Mouse (Mus musculus): ENCODE measurements around the gene Bcl7c. TPM values are rescaled to one million over a fixed set of nuclear protein-coding genes. Genes with fewer than 3 reads are reported as not detected.

Bcl7c gene
- total and polyA plus RNA-seq, 2 experiments from 2014 or later = 49.2 to 131 TPM

DNA sequence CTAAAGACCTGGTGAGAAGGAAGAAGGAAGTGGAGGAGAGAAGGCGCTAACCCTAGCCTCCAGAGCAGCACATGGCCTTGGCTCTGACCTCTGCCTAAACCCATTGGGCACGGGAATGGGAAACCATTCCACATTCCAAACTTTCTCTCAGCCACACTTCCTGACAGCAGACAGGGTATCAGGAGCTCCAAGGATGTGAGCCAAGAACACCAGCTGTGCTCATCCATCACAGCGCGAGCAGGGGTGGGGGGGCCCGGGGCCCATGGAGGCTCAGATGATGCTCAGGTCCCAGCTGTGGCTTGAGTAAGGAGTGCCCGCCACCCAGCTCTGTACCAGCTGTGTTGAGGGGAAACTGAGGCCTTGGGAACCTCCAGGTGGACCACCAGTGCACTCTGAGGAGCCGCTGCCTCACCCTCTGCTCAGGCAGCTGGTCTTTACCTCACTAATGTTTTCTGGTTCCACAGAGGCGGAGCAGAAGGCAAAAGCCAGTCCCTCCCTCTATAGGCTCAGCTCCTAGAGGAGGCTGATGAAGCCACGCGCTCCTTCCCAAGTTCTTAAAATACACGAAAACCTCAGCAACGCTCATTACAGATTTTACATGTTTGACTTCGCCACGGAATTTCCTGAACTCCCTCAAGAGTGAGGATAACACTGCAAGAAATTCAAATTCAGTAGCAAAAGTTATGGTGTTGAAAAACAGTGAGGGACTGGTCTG lies 23.3 kb downstream of the Bcl7c start:
- Histone ChIP-seq H3K27me3 (ENCODE audit: insufficient read depth, low read length) (no peaks in the 10 kb centered on the region), H3K4me2 (ENCODE audit: low read depth, low read length, poor library complexity, severe bottlenecking) (no peak overlapping the region), H3K36me3 (ENCODE audit: insufficient read depth, low read length) (peaks cover 23% of the 10 kb centered on the region; the same call in 1 of the 2 replicates), H3K27ac (ENCODE audit: low read depth, low read length) (no peak overlapping the region), H3K4me1 (ENCODE audit: insufficient read depth, low read length) (no peaks in the 10 kb centered on the region), H3K4me3 (ENCODE audit: low read depth, low read length) (no peak overlapping the region), H3K9me3 (ENCODE audit: low read length) (no peaks in the 10 kb centered on the region), H3K9ac (replicated peaks; ENCODE audit: low read length, poor library complexity, severe bottlenecking) (no peak overlapping the region)
- WGBS = 73% methylated on average over 14 of the region's 14 CpGs
- no peak for TF ChIP-seq CTCF (IDR thresholded peaks at IDR 0.05)
- no peak for DNase-seq (ENCODE audit: low spot score)
- ATAC-seq (ENCODE audit: low FRiP score) = no peak

DNA sequence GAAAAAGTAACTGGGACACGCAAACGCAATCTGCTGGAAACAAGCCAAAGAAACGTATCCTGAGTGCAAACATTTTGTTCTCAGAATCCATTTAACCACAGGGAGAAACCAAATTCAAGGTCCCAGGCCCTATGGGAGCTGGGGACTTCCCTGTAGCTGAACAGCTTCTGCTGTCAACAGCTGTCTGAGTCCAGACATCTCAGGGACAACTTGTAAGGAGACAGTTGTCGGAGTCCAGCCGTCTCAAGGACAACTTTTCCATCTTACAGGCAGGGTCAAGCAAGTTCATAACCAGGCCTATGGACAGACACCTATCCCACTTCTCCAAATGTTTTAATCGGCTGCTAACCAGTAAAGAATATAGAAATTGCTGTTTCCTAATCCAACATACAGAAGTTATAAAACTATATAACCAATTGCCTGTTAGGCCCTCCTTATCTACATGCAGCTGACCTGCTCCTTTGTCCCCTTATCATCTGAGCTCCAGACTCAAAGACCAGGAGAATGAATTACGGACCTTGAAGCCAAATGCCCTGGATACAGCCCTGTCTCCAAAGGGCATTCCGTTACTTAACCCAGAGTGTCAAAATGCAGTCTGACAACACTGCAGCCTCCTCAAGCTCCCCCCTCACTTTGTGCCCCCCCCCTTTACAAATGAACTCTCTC lies 26.7 kb downstream of the Bcl7c start:
- H3K9ac ChIP-seq (replicated peaks; ENCODE audit: low read length, poor library complexity, severe bottlenecking) = no peak overlapping the region
- DNase-seq (ENCODE audit: low spot score) = no peak
- WGBS = 87% methylated on average over 8 of the region's 8 CpGs
- no peak for ATAC-seq (ENCODE audit: low FRiP score)
- no peaks in the 10 kb centered on the region for H3K9me3 ChIP-seq (ENCODE audit: low read length)
- H3K4me1 ChIP-seq (ENCODE audit: insufficient read depth, low read length) = no peaks in the 10 kb centered on the region
- no peak overlapping the region for H3K27ac ChIP-seq (ENCODE audit: low read depth, low read length)
- H3K36me3 ChIP-seq (ENCODE audit: insufficient read depth, low read length) = peaks cover 15% of the 10 kb centered on the region; the same call in 1 of the 2 replicates
- no peak overlapping the region for H3K4me2 ChIP-seq (ENCODE audit: low read depth, low read length, poor library complexity, severe bottlenecking)
- no peak overlapping the region for H3K4me3 ChIP-seq (ENCODE audit: low read depth, low read length)
- no peak for TF ChIP-seq CTCF (IDR thresholded peaks at IDR 0.05)
- no peaks in the 10 kb centered on the region for H3K27me3 ChIP-seq (ENCODE audit: insufficient read depth, low read length)

DNA sequence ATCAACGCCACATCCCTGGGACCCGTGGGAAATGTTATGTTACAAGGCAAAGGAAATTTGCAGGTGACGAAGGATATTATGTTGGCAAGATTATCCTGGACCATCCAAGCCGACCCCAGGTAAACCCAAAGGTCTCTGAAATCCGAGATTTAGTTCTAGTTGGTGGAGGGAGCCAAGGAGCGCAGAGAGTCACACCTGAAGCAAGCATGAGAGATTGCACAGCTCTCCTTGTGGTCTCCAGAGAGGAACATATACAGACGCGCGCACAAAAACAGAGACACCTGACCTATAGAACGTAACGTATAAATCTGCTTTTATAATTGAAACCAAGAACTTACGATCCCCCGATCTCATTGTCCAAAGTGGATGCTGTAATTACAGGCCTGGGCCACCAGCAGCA lies 28.2 kb downstream of the Bcl7c start:
- TF ChIP-seq CTCF (IDR thresholded peaks at IDR 0.05) = no peak
- no peaks in the 10 kb centered on the region for H3K9me3 ChIP-seq (ENCODE audit: low read length)
- H3K4me2 ChIP-seq (ENCODE audit: low read depth, low read length, poor library complexity, severe bottlenecking) = no peak overlapping the region
- 93% methylated on average over 13 of the region's 13 CpGs for WGBS
- ATAC-seq (ENCODE audit: low FRiP score) (no peak), DNase-seq (ENCODE audit: low spot score) (no peak)
- H3K27me3 ChIP-seq (ENCODE audit: insufficient read depth, low read length) = no peaks in the 10 kb centered on the region
- H3K4me1 ChIP-seq (ENCODE audit: insufficient read depth, low read length) = no peaks in the 10 kb centered on the region
- H3K36me3 ChIP-seq (ENCODE audit: insufficient read depth, low read length) = peaks cover 15% of the 10 kb centered on the region; the same call in 1 of the 2 replicates
- H3K9ac ChIP-seq (replicated peaks; ENCODE audit: low read length, poor library complexity, severe bottlenecking) = no peak overlapping the region
- H3K4me3 ChIP-seq (ENCODE audit: low read depth, low read length) = no peak overlapping the region
- H3K27ac ChIP-seq (ENCODE audit: low read depth, low read length) = no peak overlapping the region

DNA sequence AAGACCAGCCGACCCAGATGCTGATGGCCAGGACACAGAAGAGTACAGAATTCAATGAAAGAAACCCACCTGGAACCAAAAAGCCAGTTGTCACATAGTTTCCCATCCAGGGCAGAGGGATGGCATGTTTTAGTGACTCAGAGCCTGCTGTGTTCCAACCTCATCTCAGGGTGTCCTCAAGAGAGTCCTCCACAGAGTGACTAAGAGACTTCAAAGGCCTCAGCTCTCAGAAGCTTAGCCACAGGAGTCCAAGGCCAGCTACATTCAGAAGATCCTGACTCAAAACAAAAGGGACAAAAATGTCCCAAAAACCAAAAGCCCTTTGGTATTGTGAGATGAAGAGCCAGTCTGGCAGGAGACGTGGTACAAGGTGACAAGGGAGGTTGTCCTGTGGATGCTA lies 29.9 kb downstream of the Bcl7c start:
- no peak for TF ChIP-seq CTCF (IDR thresholded peaks at IDR 0.05)
- no peak overlapping the region for H3K27ac ChIP-seq (ENCODE audit: low read depth, low read length)
- no peaks in the 10 kb centered on the region for H3K27me3 ChIP-seq (ENCODE audit: insufficient read depth, low read length)
- H3K4me2 ChIP-seq (ENCODE audit: low read depth, low read length, poor library complexity, severe bottlenecking) = no peak overlapping the region
- no peaks in the 10 kb centered on the region for H3K4me1 ChIP-seq (ENCODE audit: insufficient read depth, low read length)
- no peak overlapping the region for H3K9ac ChIP-seq (replicated peaks; ENCODE audit: low read length, poor library complexity, severe bottlenecking)
- ATAC-seq (ENCODE audit: low FRiP score) (no peak), DNase-seq (ENCODE audit: low spot score) (no peak)
- H3K4me3 ChIP-seq (ENCODE audit: low read depth, low read length) = no peak overlapping the region
- WGBS = 57% methylated on average over 2 of the region's 2 CpGs
- H3K9me3 ChIP-seq (ENCODE audit: low read length) = no peaks in the 10 kb centered on the region
- peaks cover 8% of the 10 kb centered on the region; the same call in 1 of the 2 replicates for H3K36me3 ChIP-seq (ENCODE audit: insufficient read depth, low read length)

DNA sequence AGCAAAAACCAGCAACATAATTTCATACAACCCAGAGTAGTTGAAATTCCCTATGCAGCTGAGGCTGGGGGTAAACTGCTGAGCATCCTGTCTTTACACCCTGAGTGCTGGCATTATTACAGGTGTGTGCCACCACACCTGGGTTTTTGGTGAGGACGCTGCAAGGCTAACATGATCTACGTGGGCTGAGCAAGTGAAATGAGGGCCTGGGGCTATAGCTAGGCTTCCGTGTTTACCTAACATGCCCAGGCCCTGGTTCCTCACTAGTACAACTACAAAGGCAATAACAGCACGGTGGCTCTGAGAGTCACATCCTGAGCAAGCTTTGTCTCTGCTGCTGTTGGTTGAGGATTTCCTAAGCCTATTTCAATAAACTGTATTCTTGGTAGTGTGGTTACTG lies 31.1 kb downstream of the Bcl7c start:
- Histone ChIP-seq H3K9me3 (ENCODE audit: low read length) (no peaks in the 10 kb centered on the region), H3K4me2 (ENCODE audit: low read depth, low read length, poor library complexity, severe bottlenecking) (no peak overlapping the region), H3K4me3 (ENCODE audit: low read depth, low read length) (no peak overlapping the region), H3K27me3 (ENCODE audit: insufficient read depth, low read length) (no peaks in the 10 kb centered on the region), H3K4me1 (ENCODE audit: insufficient read depth, low read length) (no peaks in the 10 kb centered on the region), H3K27ac (ENCODE audit: low read depth, low read length) (no peak overlapping the region), H3K9ac (replicated peaks; ENCODE audit: low read length, poor library complexity, severe bottlenecking) (no peak overlapping the region), H3K36me3 (ENCODE audit: insufficient read depth, low read length) (peaks cover 8% of the 10 kb centered on the region; the same call in 1 of the 2 replicates)
- DNase-seq (ENCODE audit: low spot score) = no peak
- no peak for TF ChIP-seq CTCF (IDR thresholded peaks at IDR 0.05)
- 88% methylated on average over 4 of the region's 4 CpGs for WGBS
- no peak for ATAC-seq (ENCODE audit: low FRiP score)

DNA sequence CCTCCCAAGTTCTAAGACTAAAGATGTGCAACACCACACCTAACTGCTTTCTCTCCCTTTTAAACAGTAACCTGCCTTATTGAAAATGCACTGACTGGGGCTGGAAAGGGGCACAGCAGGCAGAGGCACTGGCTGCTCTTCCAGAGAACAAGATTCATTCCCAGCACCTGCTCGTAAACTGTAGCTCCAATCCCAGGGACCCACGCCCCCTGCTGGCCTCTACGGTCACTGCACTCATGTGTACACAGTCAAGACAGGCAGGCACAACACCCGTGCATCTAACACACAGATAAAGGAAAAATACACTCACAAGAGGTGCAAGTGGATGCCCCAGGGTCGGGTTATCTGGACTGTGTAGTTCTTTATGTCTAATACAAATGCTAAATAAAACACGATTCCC lies 31.7 kb downstream of the Bcl7c start:
- Histone ChIP-seq H3K9me3 (ENCODE audit: low read length) (no peaks in the 10 kb centered on the region), H3K4me1 (ENCODE audit: insufficient read depth, low read length) (no peaks in the 10 kb centered on the region), H3K27me3 (ENCODE audit: insufficient read depth, low read length) (no peaks in the 10 kb centered on the region), H3K9ac (replicated peaks; ENCODE audit: low read length, poor library complexity, severe bottlenecking) (no peak overlapping the region), H3K4me2 (ENCODE audit: low read depth, low read length, poor library complexity, severe bottlenecking) (no peak overlapping the region), H3K4me3 (ENCODE audit: low read depth, low read length) (no peak overlapping the region), H3K27ac (ENCODE audit: low read depth, low read length) (no peak overlapping the region), H3K36me3 (ENCODE audit: insufficient read depth, low read length) (peaks cover 8% of the 10 kb centered on the region; the same call in 1 of the 2 replicates)
- WGBS = 67% methylated on average over 6 of the region's 6 CpGs
- peak; percentile 71 for TF ChIP-seq CTCF (IDR thresholded peaks at IDR 0.05)
- no peak for ATAC-seq (ENCODE audit: low FRiP score)
- peak; percentile 17 for DNase-seq (ENCODE audit: low spot score)

All from midbrain, postnatal 0 days (tissue).